Mouse (Mus musculus) thymus, postnatal 4 days (tissue): Measurements from ENCODE around the gene Wnt5b.

Experiments
- DNase-seq: peaks from one replicate; pipeline ENCODE4 v3.0.0; 2021

Gene Wnt5b

DNA sequence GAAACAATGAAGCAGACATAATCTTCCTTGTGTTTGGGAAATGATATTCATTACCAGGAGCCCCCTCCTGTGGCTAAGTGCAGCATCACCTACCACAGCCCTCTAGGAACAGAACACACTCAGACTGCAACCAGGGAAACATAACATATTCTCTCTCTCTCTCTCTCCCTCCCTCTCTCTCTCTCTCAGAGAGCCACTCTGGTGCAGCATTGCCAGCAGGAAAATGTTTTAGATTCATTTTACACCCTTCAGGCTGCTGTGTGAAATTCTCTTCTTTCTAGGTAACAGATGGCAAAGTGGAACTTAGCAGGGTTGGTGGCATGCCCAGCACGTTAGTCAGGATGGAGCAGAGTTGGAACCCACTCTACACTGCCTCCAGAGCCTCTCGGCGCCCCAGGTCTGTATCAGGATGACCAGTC, 22.7 kb downstream of the Wnt5b start:
- DNase-seq: no peak

DNA sequence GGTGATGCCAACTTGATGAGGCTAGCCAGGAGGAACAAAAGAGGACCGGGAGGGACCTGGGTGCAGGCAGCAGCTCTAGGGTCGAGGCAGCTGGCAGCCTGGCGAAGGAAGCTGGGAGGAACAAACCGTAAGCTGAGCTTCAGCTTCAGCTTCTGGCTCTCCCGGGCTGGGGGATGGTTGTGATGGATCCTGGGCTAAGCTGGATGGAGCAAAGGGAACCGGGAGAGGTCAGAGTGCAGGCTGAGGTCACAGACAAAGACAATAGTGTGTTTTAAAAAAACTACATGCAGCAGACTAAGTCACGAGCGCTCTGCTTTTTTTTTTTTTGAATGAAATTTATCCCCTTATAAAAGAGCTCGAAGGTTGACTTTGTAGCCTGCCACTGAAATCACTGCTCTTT, 23.4 kb downstream of the Wnt5b start:
- DNase-seq: no peak

DNA sequence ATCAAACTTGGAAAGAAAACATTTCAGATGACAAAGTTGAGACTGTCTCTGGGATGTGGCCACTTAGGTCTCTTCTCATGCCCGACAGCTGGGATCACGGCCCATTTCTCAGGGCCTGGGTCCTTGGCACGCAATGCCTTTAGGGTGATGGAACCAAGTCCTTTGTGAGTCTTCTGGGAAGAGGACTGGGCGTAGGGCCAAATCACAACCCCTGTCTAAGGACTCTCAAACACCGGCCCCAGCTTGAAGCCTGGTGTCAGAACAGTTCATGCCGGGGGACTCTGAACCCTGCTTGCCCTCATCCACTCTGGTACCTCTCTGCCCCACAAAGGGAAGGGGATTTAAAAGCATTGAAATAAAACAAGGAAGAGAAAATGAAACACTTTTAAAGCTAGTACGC, 30.1 kb downstream of the Wnt5b start:
- DNase-seq: no peak

DNA sequence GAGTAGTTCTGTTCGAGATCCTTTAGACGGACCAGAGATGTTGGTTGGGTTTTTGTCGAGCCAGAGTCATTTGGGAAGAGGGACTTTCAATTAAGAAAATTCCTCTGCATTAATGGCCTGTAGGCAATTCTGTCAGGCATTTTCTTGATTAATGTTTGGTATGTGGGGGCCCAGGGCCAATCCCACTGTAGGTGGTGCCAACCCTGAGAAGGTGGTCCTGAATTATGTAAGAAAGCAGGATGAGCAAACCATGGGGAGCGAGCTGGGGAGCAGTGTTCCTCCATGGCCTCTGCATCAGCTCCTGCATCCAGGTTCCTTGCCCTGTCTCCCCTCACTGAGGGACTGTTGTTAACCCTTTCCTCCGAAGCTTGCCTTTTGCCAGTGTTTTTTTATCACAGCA, 30.7 kb downstream of the Wnt5b start:
- no peak for DNase-seq

DNA sequence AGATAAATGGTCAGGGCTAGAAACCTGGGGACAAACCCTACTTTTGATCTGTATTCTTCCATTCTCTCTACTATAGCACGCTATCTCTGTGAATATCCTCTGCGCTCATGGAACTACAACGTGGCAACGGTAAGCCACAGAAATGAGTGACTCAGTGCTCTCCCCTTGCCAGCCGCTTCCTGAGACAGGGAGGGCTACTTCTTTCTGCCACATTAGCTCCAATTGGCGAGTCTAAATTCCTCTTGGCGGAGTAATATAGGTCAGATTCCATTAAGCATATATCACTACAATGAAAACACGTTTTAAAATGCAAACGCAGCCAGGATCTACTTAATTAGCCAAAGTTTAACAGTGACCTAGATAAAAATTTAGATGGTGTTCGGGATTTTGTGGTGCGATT, 31.4 kb downstream of the Wnt5b start:
- DNase-seq: no peak

DNA sequence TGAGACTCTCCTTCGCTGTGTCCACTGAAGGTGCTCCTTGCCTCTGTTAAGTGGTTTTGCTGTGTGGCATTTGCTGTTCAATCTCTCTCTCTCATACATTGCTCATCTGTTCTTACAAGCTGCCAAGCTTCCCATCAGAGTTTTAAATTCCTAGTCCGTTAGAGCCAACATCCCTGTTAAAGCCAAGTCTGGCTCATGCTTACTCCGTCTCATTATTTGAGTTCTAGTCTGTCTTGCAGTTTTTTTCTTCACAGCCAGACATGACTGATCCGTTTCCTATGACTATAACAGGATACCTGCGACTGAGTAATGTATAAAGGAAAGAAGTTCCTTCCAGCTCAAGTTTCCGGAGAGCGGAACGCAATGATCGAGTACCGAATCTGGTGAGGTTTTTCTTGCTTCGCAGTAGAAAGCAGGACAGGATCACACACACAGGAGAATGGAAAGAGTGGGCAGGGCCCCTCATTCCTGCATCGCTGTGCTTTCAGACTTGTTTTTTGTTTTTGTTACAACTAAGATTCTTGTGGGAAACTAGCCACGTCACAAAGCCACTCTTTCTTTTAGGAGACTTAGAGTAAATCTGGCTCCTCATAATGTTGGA, 34.6 kb downstream of the Wnt5b start:
- DNase-seq: no peak

DNA sequence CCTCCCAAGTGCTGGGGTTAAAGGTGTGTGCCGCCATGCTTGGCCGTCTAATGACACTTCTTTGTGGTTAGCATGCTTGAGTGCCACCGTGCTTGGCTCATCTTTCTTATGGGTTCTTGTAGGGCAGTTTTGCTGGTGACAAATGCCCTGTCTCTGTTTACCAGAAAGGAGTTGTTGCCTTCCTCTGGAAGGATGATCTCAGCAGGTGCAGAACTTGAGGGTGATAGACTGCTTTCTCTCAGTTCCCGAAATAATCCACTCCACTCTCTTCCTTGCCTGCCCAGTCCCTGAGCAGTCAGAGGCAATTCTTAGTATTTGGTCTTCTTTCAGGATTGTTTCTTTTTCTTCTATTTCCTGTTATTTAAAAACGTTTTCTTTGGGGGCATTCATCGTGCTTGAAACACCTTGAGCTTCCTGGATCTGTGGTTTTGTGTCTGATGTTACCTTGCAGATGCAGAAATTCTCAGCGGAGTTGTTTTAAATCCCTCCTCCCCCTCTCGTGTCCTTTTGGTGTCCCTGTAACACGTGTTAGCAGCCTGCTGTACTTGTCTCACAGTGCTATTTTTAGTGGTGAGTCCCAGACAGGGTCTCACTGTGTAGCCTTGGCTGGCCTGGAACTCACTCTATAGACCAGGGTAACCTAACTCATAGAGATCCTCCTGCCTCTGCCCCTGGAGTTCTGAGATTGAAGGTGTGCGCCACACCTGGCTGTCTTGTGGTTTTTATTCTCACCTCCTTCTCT, 35.3 kb downstream of the Wnt5b start:
- DNase-seq: peak; percentile 51

DNA sequence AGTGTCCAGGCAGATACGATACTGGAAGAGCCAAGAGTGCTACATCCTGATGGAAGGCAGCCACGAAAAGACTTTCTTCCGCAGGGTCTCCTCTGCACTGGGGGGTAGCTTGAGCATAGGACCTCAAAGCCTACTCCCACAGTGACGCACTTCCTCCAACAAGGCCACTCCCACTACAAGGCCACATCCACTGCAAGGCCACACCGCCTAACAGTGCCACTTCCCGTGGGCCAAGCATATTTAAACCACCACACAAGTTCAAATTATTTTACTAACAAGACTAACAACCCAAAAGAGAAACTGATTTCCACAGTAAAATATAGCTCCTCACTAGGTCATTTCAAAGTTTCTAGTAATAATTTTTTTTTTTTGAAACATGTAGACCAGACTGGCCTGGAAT, 35.9 kb downstream of the Wnt5b start:
- DNase-seq: peak; percentile 33

DNA sequence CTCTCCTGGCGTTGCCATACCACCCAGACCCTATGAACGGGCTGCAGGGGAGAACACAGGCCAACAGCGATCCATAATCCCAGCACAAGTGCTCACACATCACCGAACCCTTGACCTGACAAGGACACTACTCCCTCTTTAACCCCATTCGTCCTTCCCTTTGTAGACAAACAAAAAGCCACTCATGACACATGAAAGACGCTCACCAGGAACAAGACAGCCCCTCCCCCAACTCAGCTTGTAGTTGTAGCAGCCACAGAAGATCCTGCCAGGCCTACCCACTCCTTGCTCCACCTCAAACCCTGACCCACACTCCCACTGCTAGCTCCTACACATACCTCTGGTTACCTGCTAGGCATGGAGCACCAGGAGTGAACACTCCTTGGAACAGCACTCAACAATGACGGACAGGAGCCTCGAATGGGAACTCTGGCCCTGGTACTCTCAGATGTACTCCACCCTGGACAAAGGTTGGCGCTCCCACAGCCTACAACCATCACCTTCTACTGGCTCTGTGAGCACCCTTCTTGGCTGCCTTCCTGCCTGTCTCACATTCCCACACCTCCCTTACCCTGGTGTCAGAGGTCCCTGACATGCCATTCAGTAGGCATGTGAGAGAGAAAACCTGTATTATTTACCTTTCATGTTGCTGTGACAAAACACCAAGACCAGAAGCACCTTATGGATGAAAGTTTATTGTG, 38.5 kb downstream of the Wnt5b start:
- peak; percentile 64 for DNase-seq

DNA sequence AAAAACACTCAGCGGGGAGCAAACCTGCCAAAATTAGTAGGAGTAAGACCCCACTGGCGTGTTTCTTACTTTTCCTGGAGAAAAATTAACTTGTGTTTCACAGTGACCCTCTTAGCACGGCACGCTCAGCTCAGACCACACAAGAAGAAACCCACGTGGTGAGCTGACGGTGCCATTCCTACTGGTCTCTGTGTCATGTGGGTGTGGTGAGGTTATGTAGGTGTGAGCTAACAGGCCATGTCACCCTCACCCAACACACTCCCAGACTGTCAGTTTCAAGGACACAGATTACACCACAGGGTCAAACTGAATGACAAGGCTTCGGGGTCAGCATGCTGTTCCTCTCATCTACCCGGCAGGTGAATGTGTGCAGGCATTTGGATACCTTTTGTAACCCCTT, 39.4 kb downstream of the Wnt5b start:
- DNase-seq: no peak

DNA sequence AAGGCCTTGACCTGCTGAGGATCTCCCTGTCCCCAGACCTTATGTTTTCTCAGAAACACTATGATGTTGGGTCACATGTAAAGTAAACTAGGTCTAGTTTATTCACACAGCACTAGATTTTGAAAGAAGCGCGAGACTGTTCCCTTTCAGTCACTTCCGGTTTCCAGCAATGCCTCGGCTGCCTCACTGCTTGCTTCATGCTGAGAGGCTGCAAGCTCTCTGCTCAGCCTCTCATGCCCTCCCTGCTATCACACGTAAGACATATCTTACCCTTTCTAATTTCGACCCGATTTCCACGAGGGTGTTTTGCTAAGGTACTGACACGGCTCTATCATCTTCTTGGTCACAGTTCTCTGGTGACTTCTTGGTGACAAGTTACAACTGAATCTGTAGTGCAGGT, 42.1 kb downstream of the Wnt5b start:
- DNase-seq: peak; percentile 71

DNA sequence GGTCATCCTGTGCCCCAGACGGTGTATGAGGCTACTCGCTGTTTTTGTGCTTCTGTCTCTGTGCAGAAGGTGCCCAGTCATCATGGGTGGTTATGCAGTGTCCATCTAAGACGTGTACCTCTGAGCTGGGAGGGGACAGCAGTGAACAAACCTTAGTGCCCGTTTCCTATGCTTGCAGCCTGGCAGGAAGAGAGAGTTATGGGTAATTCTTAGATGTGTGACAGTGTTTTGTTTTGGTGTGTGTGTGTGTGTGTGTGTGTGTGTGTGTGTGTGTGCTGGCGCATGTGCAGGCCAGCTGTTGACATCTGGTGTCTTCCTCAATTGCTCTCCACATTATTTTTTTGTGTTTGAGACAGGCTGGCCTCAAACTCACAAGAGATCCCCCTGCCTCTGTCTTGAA, 44.1 kb downstream of the Wnt5b start:
- peak; percentile 65 for DNase-seq

DNA sequence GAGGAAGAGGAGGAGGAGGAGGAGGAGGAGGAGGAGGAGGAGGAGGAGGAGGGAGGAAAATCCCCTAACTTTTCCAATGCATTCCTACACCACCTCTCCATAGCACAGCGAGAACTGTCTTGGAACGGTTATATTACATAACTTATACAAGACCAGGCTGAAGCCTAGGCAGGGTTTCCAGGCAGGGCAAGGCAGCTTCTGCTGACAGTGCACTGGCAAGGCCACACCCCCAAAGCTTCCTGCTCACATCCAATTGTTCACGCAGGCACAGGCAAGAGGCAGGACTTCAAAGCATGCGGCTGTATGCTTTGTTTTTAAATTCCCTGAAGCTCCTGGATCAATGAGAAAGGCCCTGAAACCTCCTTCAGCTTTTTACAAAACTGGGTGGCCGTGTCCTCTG, 44.9 kb downstream of the Wnt5b start:
- DNase-seq: peak; percentile 78

DNA sequence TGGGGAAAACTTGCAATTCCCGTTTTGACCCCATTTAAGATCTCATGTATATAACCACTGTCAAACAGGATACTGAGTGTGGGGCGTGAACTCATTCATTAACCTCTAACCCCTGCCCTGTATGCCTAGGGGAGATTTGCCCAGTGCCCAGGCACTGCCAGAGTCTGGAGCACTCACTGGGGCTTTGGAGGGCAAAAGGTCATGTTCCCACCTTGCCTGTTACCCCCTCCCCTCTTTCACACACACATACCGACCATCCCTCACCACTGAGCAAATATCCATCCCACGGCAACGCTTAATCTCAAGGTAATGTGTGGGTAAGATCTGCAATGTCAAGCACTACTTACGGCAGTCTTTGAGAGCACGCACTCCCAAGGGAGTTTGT, 51.5 kb downstream of the Wnt5b start:
- no peak for DNase-seq

DNA sequence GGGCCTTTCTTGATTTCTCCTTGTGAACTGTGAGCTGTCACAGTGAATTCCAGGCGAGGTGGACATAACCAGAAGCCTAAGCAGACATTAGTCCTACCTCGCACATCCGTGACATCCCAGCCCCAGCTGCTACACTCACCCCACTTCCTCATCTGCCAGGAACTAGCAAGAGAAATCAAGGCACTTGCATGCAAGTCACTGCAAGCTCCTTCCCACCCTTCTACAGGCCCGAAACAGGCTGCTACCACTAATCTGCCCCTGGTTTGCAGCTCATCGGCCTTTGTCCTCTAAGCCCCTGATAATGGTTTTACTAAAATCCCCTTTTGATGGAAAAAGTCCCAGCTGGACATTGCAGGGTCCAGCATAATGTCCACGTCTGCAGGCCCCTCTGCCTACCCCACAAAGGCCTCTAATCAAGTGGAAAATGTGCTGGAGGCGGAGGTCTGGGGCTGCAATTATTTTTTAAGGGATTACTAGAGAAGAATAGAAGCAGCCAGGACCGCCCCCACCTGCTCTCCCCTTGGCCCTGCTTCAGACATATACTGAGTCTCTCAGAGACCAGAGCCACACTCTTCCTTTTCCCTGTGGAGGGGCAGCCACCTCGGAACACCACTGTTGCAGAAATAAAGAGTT, 52.0 kb downstream of the Wnt5b start:
- DNase-seq: no peak

DNA sequence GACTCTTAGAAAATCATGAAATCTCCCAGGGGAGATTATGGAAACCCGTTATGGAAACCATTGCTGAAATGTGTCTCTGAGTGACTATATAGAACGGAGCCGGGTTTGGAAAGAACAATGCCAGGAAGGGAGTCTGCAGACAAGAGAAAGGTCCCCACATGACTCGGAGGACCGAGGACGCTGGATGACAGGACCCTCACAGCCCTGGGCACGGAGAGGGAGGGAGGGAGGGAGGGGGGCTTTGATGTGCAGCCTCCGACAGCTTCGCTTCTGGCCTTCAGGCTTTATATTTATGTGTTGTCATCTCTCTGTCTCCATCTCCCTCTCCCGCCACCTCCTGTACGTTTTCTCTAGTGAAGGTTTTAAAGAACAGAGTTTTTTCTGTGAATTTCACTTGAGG, 53.1 kb downstream of the Wnt5b start:
- DNase-seq: no peak

DNA sequence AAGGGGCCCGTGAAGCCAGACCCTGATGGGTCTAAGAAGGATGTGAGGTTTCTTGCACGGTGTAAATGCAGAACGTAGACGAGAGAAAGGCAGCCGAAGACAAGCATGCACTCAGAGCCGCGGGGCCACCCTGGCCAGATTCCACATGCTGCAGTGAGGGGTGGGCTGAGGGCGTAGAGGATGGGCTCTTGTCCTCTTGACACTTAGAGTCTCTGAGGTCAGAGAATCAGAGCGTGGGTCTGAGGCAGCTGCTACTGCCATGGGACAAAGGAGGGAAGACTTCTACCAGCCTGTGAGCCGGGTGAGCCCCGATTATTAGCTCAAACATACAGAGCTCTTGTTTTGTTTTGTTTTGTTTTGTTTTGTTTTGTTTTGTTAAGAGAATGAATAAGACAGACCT, 53.6 kb downstream of the Wnt5b start:
- DNase-seq: no peak

DNA sequence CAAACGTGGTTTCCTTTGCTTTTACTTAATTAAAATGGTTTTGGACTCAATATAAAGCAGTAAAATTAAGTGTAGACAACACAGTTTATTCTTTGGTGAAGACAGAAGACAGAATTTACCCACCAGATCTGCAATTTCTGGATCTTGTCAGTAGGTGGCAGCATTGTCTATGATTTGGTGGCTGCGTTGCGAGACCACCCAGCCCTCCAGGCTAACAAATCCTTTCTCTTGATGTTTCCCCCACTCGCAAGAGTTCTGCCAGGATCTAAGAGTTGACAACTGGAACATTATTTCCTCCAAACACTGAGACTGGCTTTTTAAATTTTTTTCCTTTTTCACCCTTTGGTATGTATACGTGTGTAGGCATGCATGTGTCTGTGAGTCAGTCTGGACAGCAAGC, 54.4 kb downstream of the Wnt5b start:
- DNase-seq: peak; percentile 73

DNA sequence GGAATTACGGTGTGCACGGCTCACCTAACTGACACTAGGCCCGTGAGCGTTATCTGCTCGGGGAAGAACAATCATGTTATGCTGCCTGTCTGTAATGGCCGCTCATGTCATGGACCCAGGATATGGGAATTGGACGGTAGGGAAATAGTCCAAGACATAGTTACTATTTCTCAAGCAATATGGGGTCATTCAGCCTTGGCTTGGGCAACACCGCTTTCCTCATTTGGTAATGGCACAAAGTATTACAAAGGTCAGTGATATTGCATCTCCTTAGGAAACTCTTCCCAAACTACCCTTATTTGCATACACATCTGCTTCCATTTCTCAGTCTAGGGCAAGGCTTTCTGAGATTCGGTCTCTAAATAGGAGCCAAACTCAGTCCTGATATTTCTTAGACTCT, 56.5 kb downstream of the Wnt5b start:
- DNase-seq: no peak

DNA sequence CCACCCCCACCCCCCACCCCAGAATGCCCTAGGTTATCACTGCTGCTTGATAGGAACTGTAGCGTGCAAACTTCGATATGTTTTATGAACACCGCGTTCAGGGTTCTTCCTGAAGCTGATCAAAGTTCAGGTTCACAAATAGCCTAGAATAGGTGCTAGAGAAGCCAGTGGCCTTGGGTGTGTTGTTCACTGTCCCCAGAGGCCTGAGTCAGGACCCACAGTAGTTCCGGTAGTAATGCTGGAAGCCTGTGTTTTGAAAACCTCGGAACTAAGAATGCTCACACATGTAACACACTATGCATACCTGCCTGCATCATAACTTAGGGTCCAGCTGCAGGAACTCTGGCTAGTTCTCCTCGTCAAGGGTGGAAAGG, 57.1 kb downstream of the Wnt5b start:
- DNase-seq: no peak

DNA sequence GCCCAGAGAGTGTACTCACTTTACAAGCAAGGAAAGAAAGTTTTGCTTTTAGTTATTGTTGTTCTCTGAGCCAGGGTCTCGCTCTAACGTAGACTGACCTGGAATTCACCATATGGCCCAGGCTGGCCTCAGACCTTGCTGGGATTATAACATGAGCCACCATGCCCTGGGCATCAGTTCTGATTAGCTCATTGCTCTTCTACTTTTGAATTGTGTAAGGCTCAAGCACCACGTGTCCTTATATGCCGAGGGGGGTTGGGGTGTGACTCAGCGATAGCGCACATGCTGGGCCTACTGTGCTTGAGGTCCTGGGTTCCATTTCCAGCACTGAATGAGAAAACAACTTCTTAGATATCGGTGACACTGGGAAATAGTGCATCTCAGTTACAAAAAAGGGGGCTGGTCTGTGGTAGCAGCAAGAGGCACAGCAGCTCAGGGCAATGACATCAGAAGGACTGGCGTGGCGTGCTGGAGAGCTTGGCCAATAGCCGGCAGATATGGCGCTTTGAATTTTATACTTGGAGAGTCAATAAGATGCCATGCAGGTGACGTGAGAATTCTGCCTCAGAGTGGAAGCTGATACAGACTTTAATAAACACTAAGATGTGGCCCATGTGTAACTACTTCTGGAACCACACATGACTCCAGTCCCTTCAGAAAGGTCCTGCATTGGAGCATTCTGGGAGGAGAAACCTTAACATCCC, 57.6 kb downstream of the Wnt5b start:
- no peak for DNase-seq

DNA sequence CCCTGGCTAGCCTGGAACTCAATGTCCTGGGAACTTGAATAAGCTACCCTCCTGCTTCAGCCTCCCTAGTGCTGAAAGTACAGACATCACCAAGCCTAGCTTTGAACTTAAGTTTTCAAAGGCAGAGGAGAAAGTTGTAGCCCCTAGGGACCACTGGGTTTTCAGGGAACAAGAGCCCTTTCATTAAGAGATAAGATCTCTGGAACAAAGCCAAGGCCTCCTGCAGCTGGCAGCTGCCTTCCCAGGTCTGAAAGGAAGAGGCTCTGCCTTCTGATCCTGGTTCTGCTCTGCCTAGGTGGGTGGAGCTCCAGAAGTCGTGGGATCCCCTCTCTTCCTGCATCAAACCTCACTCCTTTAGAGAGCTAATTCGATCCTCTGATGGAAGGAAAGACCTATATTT, 58.7 kb downstream of the Wnt5b start:
- no peak for DNase-seq

DNA sequence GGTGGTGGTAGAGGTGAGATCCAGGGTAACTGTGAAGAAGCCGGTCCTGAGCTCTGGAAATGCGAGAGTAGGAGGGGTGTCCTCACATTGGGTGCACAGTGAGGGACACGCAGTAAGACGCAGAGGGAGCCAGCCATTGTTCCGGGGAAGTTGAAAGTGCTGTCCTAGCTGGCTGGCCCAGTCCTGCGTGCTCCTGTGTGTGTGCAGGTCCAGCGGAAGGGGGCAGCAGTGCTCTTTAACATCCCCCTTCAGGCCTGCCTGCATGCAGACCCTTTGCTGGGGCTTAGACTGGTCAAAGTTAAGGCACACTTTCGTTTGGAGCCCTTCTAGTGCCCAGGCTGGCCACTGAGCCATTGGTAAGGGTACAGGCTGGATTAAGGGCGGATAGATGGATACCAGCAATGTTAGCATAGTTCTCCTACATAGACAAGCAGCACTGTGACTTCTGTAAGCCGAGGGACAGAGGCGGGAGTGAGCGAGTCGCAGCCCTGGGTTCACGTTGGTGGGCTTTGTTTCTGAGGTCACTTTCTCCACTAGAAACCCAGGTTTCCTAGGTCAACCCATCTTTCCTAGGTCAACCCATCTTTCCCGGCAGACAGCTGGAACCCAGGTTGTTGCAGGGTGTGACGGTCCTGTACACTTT, 61.1 kb downstream of the Wnt5b start:
- DNase-seq: peak; percentile 38
